Mouse (Mus musculus) lung, embryonic 15.5 days (tissue): ENCODE measurements around the gene Gpc5. TPM values are rescaled to one million over a fixed set of nuclear protein-coding genes. Genes with fewer than 3 reads are reported as not detected.
A peak's percentile ranks its signal among the peaks of the same experiment; 100 is the strongest.

Source experiments
- ATAC-seq: fragments of 200-750 bp; cut with Nextera tagmentation; 2 replicates; pipeline ENCODE4 v1.8.0; 2017; ENCODE audit warnings: moderate number of reproducible peaks, borderline replicate concordance; ENCODE audit not compliant: low FRiP score, low TSS enrichment; ENCODE audit errors: extremely low read depth
- H3K27ac ChIP-seq: fragments of 300-500 bp; sonication (generic); 2 replicates; pipeline ENCODE4 v1.5.1; 2015; ENCODE audit warnings: moderate library complexity, mild to moderate bottlenecking, inconsistent platforms
- H3K27me3 ChIP-seq: fragments of 300-500 bp; sonication (generic); 2 replicates; pipeline ENCODE4 v1.6.1; 2015; ENCODE audit warnings: inconsistent platforms
- H3K36me3 ChIP-seq: fragments of 300-500 bp; sonication (generic); 2 replicates; pipeline ENCODE4 v1.6.1; 2015; ENCODE audit warnings: inconsistent platforms
- H3K4me1 ChIP-seq: fragments of 300-500 bp; sonication (generic); 2 replicates; pipeline ENCODE4 v1.6.1; 2015; ENCODE audit warnings: inconsistent platforms
- H3K4me2 ChIP-seq: fragments of 300-500 bp; sonication (generic); 2 replicates; pipeline ENCODE4 v1.6.1; 2015; ENCODE audit warnings: inconsistent platforms, mild to moderate bottlenecking, moderate library complexity
- H3K4me3 ChIP-seq: fragments of 300-500 bp; sonication (generic); 2 replicates; pipeline ENCODE4 v1.5.1; 2015; ENCODE audit warnings: mild to moderate bottlenecking, inconsistent platforms
- H3K9ac ChIP-seq: fragments of 300-500 bp; sonication (generic); 2 replicates; pipeline ENCODE4 v1.6.1; 2015; ENCODE audit warnings: inconsistent platforms
- H3K9me3 ChIP-seq: fragments of 300-500 bp; sonication (generic); 2 replicates; pipeline ENCODE4 v1.6.1; 2016; ENCODE audit warnings: inconsistent platforms
- WGBS: fragments of 180-500 bp; shearing (Covaris S2); methylation state at CpG from one replicate; pipeline ENCODE4 v1.1.7; 2015; 5-methylcytosine and 5-hydroxymethylcytosine counted together
- polyA plus RNA-seq: library from polyadenylated mRNA; unstranded; fragments of >200 nt; fragmentation: Nextera tagmentation; extraction: Ambion mirVana; gene quantifications from 2 replicates; pipeline ENCODE4 v1.2.1, GENCODE M21; 2015

Gpc5 gene
- polyA plus RNA-seq, 1 experiment from 2014 or later = 0.12 TPM

DNA sequence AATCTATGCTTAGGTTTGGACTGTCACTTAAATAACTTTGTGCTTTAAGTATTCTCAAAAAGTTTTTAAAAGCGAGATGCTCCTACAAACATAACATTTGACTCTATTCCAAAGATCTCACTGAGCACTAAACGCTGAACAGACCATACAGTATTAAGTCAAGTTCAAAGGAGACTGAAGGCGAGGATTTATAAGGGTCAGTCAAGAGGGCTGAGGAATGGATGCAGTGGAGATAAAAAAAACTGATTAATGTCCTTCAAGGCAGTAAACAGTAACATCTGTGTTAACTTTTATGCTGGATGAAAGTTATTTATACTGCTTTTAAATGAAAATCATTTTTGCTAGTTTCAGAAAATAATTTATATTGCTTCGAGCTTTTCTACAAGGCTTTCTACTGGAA is 906.9 kb downstream of the Gpc5 start:
- H3K27me3 ChIP-seq = no peaks in the 10 kb centered on the region
- no peak for ATAC-seq
- H3K4me1 ChIP-seq = no peaks in the 10 kb centered on the region
- H3K36me3 ChIP-seq = no peaks in the 10 kb centered on the region
- no peaks in the 10 kb centered on the region for H3K9me3 ChIP-seq
- H3K4me2 ChIP-seq = no peak overlapping the region
- WGBS = 40% methylated on average over 4 of the region's 4 CpGs
- no peak overlapping the region for H3K9ac ChIP-seq
- no peak overlapping the region for H3K27ac ChIP-seq
- H3K4me3 ChIP-seq = no peak overlapping the region

DNA sequence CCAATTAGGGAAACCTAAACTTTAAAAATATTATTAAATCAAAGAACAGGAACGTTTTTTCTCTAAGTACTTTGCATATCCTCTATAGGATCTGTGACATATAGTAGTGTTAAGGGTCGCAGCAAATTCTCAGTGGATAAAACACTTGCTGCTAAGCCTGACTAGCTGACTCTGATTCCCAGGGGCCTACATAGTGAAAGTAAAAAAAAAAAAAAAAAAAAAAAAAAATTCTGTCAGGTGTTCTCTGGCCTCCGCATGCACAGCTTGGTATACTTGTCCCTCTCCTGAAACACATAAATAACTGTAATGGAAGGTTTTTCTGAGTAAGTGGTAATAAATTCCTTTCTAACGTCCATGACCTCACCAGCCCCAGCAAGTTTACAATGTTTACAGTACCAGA is 995.0 kb downstream of the Gpc5 start:
- H3K9me3 ChIP-seq = no peaks in the 10 kb centered on the region
- H3K4me2 ChIP-seq = no peak overlapping the region
- no peaks in the 10 kb centered on the region for H3K36me3 ChIP-seq
- no peak overlapping the region for H3K4me3 ChIP-seq
- 53% methylated on average over 4 of the region's 4 CpGs for WGBS
- no peak overlapping the region for H3K27ac ChIP-seq
- H3K27me3 ChIP-seq = no peaks in the 10 kb centered on the region
- H3K9ac ChIP-seq = no peak overlapping the region
- no peaks in the 10 kb centered on the region for H3K4me1 ChIP-seq
- no peak for ATAC-seq

DNA sequence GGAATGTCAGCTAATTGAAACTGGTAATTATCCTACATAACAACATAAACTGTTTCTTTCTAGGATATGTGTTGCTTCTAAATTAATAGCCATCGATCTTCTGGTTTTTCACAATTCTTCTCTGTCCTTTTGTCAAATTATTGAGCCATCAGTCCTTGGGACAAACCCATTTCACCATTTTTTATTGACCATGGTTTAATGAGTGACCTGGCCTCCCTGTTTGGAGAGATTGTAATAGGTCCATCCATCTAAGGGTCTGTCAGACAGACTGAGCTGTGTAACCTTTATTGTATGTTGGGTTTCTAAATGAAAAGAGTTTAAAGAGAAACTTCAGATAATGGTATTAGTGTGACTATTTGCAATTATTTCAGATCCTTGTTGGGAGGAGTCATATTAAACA is 1035.9 kb downstream of the Gpc5 start:
- Histone ChIP-seq H3K9me3 (no peaks in the 10 kb centered on the region), H3K36me3 (no peaks in the 10 kb centered on the region), H3K4me1 (no peaks in the 10 kb centered on the region), H3K9ac (no peak overlapping the region), H3K27ac (no peak overlapping the region), H3K4me2 (no peak overlapping the region), H3K4me3 (no peak overlapping the region), H3K27me3 (no peaks in the 10 kb centered on the region)
- WGBS = 86% methylated on average over 1 of the region's 1 CpGs
- no peak for ATAC-seq

DNA sequence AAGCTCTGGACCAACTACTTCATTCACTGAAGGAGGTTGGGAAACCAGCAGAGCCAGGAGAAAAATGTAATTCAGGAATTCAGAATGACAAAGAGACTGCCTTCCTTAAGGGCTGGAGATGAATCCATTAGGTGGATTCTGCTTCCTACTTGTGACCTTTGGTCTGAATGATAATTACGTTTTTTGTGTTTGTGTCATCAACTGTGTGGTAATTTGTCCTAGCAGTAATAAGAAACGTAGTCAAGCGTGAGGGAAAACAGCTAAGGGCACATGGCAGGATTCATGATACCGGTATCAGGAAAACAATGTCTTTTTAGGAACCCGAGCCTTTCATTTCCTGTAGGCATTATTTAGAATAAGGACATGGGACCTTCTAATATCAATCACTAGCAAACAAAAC is 1045.3 kb downstream of the Gpc5 start:
- Histone ChIP-seq H3K27me3 (no peaks in the 10 kb centered on the region), H3K4me2 (no peak overlapping the region), H3K9ac (no peak overlapping the region), H3K27ac (no peak overlapping the region), H3K36me3 (no peaks in the 10 kb centered on the region), H3K4me1 (no peaks in the 10 kb centered on the region), H3K9me3 (no peaks in the 10 kb centered on the region), H3K4me3 (no peak overlapping the region)
- ATAC-seq = no peak
- 80% methylated on average over 5 of the region's 5 CpGs for WGBS

DNA sequence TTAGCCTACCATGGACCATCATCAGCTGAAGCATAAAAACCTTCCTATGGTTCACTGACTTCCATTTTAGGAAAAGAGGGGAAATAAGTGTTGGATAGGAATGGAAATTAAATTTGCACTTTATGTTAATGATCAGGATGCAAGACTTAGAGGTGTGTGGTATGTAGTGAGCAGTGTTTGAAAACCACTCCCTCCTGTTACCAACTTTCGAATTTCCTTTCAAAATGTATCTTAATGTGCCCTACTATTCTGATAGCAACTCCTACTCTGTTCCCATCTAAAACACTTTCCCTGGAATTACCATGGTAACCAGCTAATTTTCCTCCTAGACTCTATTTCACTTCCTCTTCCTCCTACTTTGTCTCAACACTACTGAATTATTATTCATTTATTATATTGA is 1045.8 kb downstream of the Gpc5 start:
- H3K9ac ChIP-seq = no peak overlapping the region
- no peak overlapping the region for H3K4me3 ChIP-seq
- no peaks in the 10 kb centered on the region for H3K27me3 ChIP-seq
- no peak overlapping the region for H3K27ac ChIP-seq
- no peaks in the 10 kb centered on the region for H3K36me3 ChIP-seq
- no peak for ATAC-seq
- 64% methylated on average over 1 of the region's 1 CpGs for WGBS
- no peaks in the 10 kb centered on the region for H3K4me1 ChIP-seq
- no peak overlapping the region for H3K4me2 ChIP-seq
- H3K9me3 ChIP-seq = no peaks in the 10 kb centered on the region

DNA sequence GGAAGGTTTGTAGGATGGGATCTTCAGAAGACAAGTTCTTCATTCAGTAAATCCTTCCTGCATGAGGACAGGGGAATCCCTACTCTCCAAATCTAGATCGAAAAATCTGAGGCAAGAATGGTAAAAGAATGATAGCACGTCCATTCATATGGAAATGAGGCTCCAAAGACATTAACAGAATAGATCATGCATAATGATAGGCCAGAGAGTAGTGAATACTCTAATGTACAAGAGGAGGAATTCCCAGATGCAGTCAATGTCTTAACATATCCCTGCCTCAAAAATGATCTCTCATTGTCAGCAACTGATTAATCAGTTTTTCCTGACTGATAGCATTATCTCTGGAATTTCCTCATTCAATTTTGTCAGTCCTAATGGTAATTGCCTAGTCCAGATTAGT is 1070.6 kb downstream of the Gpc5 start:
- no peak overlapping the region for H3K9ac ChIP-seq
- no peaks in the 10 kb centered on the region for H3K27me3 ChIP-seq
- no peak overlapping the region for H3K4me2 ChIP-seq
- H3K4me3 ChIP-seq = no peak overlapping the region
- H3K4me1 ChIP-seq = no peaks in the 10 kb centered on the region
- H3K36me3 ChIP-seq = no peaks in the 10 kb centered on the region
- H3K9me3 ChIP-seq = no peaks in the 10 kb centered on the region
- no peak overlapping the region for H3K27ac ChIP-seq
- ATAC-seq = no peak
- 66% methylated on average over 2 of the region's 2 CpGs for WGBS

DNA sequence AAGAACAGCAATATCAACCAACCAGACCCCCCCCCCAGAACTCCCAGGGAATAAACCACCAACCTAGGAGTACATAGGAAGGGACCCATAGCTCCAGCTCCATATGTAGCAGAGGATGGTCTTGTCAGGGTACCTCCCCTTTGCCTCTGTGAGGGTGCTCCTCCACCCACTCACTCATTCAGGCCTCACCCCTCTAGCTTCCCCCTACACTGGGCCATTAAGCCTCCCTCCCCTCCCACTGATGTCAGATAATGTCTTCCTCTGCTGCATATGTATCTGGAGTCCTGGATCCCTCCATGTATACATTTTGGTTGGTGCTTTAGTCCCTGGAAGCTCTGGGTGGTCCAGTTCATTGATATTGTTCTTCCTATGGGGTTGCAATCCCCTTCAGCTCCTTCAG is 1075.4 kb downstream of the Gpc5 start:
- Histone ChIP-seq H3K9ac (no peak overlapping the region), H3K36me3 (no peaks in the 10 kb centered on the region), H3K4me1 (no peaks in the 10 kb centered on the region), H3K27ac (no peak overlapping the region), H3K4me2 (no peak overlapping the region), H3K4me3 (no peak overlapping the region), H3K9me3 (no peaks in the 10 kb centered on the region), H3K27me3 (no peaks in the 10 kb centered on the region)
- no peak for ATAC-seq

DNA sequence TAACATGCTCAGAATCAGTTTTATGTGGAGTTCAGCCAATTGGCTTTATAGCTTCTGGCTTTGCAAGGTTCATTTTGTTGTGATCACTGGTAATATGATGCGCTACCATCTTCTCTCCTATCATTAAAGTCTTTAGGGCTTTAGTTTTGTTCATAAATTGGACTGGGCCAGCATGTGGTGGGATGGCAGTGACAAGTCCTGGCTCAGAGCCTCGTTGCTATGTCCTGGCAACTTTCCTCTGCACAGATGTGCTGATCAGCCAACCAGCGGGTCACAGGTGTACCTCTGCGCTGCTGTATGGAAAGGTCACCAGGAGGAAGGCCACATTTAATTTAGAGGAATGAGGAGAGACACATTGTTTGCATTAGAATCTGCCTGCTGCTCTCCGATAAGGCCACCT is 1077.1 kb downstream of the Gpc5 start:
- Histone ChIP-seq H3K4me1 (no peaks in the 10 kb centered on the region), H3K4me3 (no peak overlapping the region), H3K36me3 (no peaks in the 10 kb centered on the region), H3K27ac (no peak overlapping the region), H3K4me2 (no peak overlapping the region), H3K9ac (no peak overlapping the region), H3K9me3 (no peaks in the 10 kb centered on the region), H3K27me3 (no peaks in the 10 kb centered on the region)
- 73% methylated on average over 5 of the region's 5 CpGs for WGBS
- no peak for ATAC-seq

DNA sequence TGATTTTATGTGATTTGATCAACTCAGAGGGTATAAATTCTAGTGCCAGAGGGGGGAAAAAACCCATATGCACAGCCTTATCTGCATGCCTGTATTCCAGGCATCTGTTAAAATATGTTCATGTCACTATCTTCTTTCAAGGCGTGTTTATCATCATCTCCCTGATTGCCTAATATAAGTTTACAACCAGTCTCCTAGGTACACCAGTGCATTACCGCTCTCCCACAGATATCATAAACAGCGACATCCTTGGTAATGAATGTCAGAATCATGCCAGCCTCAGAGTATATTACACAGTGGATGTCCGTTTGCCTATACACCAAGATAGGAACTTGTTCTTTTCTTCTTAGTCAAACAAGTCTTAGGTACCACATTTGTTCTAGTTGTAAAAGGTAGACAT is 1095.0 kb downstream of the Gpc5 start:
- H3K4me1 ChIP-seq = no peaks in the 10 kb centered on the region
- WGBS = 74% methylated on average over 4 of the region's 4 CpGs

DNA sequence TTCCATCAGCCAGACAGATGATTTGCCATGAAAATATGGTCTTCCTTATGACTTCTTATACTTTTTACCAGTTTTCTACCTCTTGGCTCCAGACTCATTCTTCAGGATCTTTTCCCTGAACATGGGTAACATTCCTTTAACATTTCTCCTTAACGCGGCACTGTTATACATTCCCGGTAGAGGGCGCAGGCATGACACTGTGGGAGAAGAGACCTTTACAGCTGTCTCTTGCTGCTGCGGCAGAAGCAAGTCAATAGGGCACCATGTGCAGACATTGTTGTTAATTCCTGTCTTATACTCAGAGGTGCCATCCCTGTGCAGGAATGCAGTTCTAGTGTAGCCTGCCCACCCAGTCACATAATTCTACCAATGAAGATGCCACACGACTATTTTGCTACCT is 1115.0 kb downstream of the Gpc5 start:
- no peak overlapping the region for H3K4me3 ChIP-seq
- no peak overlapping the region for H3K27ac ChIP-seq
- 22% methylated on average over 6 of the region's 6 CpGs for WGBS
- no peak overlapping the region for H3K9ac ChIP-seq
- no peaks in the 10 kb centered on the region for H3K4me1 ChIP-seq
- H3K4me2 ChIP-seq = no peak overlapping the region
- H3K27me3 ChIP-seq = no peaks in the 10 kb centered on the region
- H3K36me3 ChIP-seq = no peaks in the 10 kb centered on the region
- no peaks in the 10 kb centered on the region for H3K9me3 ChIP-seq
- ATAC-seq = no peak

More for the DNA sequence above, 1095.0 kb downstream of the Gpc5 start:
- H3K27ac ChIP-seq = no peak overlapping the region
- H3K9ac ChIP-seq = no peak overlapping the region
- no peak overlapping the region for H3K4me3 ChIP-seq
- H3K9me3 ChIP-seq = no peaks in the 10 kb centered on the region
- no peaks in the 10 kb centered on the region for H3K27me3 ChIP-seq
- ATAC-seq = no peak
- H3K36me3 ChIP-seq = no peaks in the 10 kb centered on the region
- H3K4me2 ChIP-seq = no peak overlapping the region

DNA sequence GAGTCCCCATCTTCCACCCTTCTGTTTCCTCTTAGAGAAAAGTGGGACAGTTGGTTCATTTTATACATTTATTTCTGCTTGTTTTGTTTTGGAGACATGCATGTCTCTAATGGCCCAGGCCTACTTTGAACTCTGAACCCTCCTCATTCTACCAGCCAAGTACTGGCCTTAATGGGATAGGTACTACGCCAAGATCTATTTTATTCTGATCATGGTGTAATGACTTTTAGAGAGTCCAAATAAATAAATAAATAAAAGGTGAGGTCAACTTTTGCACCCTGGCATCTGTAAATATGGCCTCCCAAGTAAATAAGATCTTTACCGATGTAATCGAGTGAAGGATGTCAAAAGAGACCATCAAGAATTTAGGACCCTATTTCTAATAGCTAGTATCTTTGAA is 1116.6 kb downstream of the Gpc5 start:
- no peak for ATAC-seq
- no peak overlapping the region for H3K4me2 ChIP-seq
- H3K4me1 ChIP-seq = no peaks in the 10 kb centered on the region
- no peaks in the 10 kb centered on the region for H3K36me3 ChIP-seq
- H3K27ac ChIP-seq = no peak overlapping the region
- no peak overlapping the region for H3K4me3 ChIP-seq
- 80% methylated on average over 3 of the region's 3 CpGs for WGBS
- no peaks in the 10 kb centered on the region for H3K27me3 ChIP-seq
- no peaks in the 10 kb centered on the region for H3K9me3 ChIP-seq
- no peak overlapping the region for H3K9ac ChIP-seq

DNA sequence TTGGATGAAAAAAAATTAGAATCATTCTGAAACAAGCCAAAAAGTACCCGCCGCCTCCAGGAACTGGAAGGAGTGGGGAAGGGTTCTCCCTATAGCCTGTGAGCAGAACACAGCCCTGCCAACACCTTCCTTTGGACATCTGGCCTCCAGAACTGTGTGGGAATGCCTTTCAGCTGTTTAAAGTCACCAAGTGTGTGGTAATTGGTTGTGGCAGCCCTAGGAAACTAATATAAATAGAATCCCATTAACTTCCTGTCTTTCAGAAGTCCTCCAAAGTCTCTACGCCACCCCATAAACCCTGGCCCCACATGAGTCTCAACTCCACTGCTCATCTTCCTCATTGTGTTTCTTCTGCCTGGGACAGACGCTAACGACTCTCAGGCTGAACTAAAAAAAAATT is 1117.0 kb downstream of the Gpc5 start:
- H3K9me3 ChIP-seq = no peaks in the 10 kb centered on the region
- H3K27ac ChIP-seq = no peak overlapping the region
- no peaks in the 10 kb centered on the region for H3K27me3 ChIP-seq
- H3K36me3 ChIP-seq = no peaks in the 10 kb centered on the region
- WGBS = 28% methylated on average over 5 of the region's 5 CpGs
- no peak overlapping the region for H3K4me3 ChIP-seq
- H3K4me1 ChIP-seq = no peaks in the 10 kb centered on the region
- peak; percentile 95 for ATAC-seq
- H3K9ac ChIP-seq = no peak overlapping the region
- no peak overlapping the region for H3K4me2 ChIP-seq

DNA sequence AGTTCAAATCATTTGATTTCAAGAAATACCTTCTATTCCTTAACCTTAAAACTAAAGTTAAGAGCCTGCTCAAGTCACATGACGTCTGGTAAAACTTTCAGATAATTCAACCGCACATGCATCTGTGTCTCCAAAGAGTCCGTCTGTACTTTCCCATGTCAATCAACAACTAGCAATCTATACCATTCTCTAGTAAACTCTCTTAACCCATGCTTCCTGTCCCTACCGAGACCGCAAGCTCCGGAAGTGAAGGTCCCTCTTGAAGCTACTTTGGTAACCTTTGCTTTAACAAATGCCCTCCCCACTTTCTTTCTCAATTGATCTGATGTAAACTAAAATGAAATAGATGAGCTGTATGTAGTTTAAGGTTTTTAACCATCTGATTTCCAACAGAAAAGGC is 1118.3 kb downstream of the Gpc5 start:
- Histone ChIP-seq H3K4me3 (no peak overlapping the region), H3K27ac (no peak overlapping the region), H3K27me3 (no peaks in the 10 kb centered on the region), H3K4me1 (no peaks in the 10 kb centered on the region), H3K36me3 (no peaks in the 10 kb centered on the region), H3K9ac (no peak overlapping the region), H3K4me2 (no peak overlapping the region), H3K9me3 (no peaks in the 10 kb centered on the region)
- WGBS = 64% methylated on average over 6 of the region's 6 CpGs
- ATAC-seq = no peak
